Mouse (Mus musculus) E14TG2a.4 (cell line): ENCODE data around the gene Amdhd1.
"Not testable (repeated sequence)": the region's sequence is repeated elsewhere in the genome, so short reads cannot be mapped to it uniquely, and the experiment has no call there.

Experiments
- H3K27me3 ChIP-seq: 2 replicates; pipeline ENCODE4 v1.6.1; 2014; ENCODE audit warnings: low read length, control low read depth; ENCODE audit not compliant: insufficient read depth
- H3K36me3 ChIP-seq: 2 replicates; pipeline ENCODE4 v1.6.1; 2014; ENCODE audit warnings: low read length, control low read depth; ENCODE audit not compliant: insufficient read depth
- H3K4me1 ChIP-seq: replicated peaks from 2 replicates; pipeline ENCODE4 v1.6.1; 2014; ENCODE audit warnings: low read depth, low read length, control low read depth
- H3K4me3 ChIP-seq: replicated peaks from 2 replicates; pipeline ENCODE4 v1.5.1; 2014; ENCODE audit warnings: mild to moderate bottlenecking, low read length
- H3K9me3 ChIP-seq: 2 replicates; pipeline ENCODE4 v1.6.1; 2014; ENCODE audit warnings: low read length, control low read depth
- CTCF ChIP-seq: conservative IDR thresholded peaks from 2 replicates; pipeline ENCODE4 v1.5.1; 2014; ENCODE audit warnings: low read length
- NANOG ChIP-seq: IDR thresholded peaks from 2 replicates; pipeline ENCODE4 v1.6.1; 2014; ENCODE audit warnings: borderline replicate concordance, low read length, mixed read lengths
- POU5F1 ChIP-seq: IDR thresholded peaks from 2 replicates; pipeline ENCODE4 v1.6.1; 2014; ENCODE audit warnings: low read length, borderline replicate concordance

Amdhd1 gene

DNA sequence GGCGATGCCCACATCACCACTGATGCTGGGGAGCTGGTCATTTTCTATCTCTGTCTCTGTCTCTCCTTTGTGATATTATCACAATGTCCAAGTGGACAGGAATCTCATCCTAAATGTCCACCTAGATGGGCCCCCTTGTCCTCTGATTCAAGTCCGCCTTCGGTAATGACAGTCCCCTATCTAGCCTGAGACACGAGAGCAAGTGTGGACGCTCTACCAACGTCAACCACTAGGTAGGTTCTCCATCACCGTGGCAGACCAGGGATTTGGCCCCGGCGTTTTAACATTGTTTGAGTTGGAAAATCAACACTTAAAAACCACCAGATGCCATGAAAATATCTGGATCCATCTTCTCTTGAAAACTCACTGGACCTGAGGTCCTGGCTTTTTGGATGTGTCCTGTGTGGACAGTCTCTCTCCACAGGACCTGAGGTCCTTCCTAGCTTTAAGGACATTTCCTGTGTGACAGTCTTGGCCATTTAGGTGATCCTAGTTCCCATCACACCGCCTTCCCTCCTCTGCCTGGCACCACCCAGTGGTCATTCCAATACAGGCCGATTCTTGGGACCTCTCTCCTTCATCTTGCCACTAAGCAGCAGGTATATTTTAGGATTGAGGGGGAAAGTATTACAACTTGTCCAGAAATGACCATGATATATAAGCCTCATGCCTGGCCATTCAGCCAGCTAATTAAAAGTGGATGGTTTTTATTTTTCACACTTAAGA is 28.2 kb upstream of the Amdhd1 start:
- no peaks in the 10 kb centered on the region for H3K27me3 ChIP-seq
- H3K4me1 ChIP-seq, result no peaks in the 10 kb centered on the region
- H3K9me3 ChIP-seq, result no peaks in the 10 kb centered on the region
- H3K4me3 ChIP-seq, result no peak overlapping the region
- no peak for TF ChIP-seq NANOG
- TF ChIP-seq CTCF, result no peak
- TF ChIP-seq POU5F1, result no peak
- H3K36me3 ChIP-seq, result no peaks in the 10 kb centered on the region

DNA sequence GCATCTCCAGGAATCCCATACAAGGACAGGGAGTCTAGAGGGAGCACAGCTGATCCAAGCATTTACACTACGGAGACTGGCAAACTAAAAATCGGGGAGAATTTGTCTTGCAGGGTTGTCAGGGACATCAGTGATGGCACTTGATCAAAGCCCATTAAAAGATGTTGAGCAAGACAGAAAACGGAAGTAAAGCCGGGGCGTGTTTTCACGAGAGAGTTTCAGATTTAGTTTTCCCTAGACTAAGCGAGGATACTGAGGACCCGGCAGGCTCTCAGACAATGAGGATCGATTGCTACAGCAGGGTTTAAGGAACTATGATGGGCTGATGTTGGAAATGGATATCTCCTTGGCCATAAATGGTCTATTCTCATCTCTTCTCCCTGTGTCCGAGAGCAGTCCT is 27.2 kb upstream of the Amdhd1 start:
- Histone ChIP-seq H3K36me3 (no peaks in the 10 kb centered on the region), H3K4me1 (no peaks in the 10 kb centered on the region), H3K9me3 (no peaks in the 10 kb centered on the region), H3K4me3 (no peak overlapping the region), H3K27me3 (no peaks in the 10 kb centered on the region)
- TF ChIP-seq POU5F1, result no peak
- TF ChIP-seq CTCF, result no peak
- TF ChIP-seq NANOG, result no peak

DNA sequence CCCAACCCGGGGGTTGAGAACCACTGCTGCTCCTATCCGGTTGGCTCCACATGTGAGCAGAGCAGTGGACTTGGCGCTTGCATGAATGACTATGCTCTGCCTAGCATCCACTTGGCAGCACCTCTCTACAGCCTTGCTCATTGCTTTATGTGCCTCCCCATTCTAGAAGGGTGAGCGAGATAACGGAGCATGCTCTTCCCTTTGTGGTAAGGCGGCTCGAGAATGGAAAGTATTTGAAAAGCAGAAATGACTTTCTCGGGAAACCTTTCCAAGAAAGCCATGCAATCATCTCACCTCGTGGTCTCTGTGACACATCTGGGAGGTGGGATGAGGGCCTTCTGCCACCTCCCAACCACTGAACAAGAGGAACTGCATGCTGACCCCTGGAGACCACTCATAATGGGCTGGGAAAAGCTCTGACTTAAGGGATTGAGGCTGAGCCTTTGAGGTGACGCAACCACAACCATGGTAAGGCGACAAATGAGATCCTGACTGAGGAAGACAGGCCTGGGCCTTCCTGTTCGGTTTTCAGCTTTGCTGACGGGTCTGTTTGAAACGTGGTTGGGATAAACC is 24.8 kb upstream of the Amdhd1 start:
- no peaks in the 10 kb centered on the region for H3K9me3 ChIP-seq
- H3K27me3 ChIP-seq, result no peaks in the 10 kb centered on the region
- TF ChIP-seq NANOG, result no peak
- H3K4me1 ChIP-seq, result peaks cover 6% of the 10 kb centered on the region
- no peaks in the 10 kb centered on the region for H3K36me3 ChIP-seq
- no peak overlapping the region for H3K4me3 ChIP-seq

DNA sequence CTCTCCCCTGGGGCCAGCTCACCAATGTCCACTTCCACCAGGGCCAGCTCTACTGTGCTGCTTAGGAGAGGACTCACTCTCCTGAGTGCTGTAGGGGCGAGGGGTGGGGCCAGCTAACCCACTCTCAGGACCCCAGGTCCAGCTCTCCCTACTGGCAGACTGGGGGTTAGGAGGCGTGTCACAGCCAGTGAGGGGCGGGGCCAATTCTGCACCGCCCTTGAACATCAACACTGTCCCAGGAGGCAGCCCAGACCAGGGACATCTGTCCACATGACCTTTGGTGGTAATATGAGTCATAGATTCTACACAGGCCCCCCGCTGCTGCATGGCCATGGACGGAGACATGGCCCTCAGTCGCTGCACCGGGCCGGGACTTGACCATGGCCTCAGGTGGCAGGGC is 20.0 kb upstream of the Amdhd1 start:
- Histone ChIP-seq H3K4me1 (peaks cover 10% of the 10 kb centered on the region), H3K9me3 (no peaks in the 10 kb centered on the region), H3K36me3 (no peaks in the 10 kb centered on the region), H3K27me3 (no peaks in the 10 kb centered on the region), H3K4me3 (peak overlapping the region; percentile 51)
- TF ChIP-seq CTCF (no peak), NANOG (no peak), POU5F1 (no peak)

DNA sequence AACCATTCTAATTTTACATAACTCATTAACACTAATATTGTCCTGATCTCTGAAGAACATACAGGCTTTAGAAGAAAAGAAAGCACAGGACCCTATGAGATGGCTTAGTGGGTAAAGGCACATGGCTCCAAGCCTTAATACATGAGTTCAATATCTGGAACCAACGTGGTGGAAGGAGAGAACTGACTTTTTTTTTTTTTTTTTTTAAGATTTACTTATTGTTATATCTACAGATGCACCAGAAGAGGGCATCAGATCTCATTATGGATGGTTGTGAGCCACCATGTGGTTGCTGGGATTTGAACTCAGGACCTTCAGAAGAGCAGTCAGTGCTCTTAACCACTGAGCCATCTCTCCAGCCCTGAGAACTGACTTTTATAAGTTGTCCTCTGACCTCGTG is 18.1 kb upstream of the Amdhd1 start:
- not testable (repeated sequence) for H3K36me3 ChIP-seq, H3K27me3 ChIP-seq
- H3K4me1 ChIP-seq, result peaks cover 10% of the 10 kb centered on the region

DNA sequence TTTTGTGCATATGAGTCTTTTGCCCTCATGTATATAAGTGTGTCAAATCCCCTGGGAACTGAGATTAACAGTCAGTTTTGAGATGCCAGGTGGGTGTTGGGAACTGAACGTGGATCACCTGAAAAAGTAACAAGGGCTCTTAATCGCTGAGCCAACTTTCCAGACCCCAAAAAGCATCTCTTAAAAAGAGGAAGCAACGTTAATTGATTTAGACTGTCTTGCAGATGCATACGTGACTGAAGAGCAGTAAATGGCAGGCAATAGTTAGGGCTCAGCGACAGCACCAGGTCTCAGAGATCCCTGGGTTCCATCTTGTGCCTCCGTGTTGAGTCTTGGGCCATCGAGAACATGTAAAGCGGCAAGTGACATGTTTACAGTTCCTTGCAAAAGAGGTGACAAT is 12.8 kb upstream of the Amdhd1 start:
- no peaks in the 10 kb centered on the region for H3K9me3 ChIP-seq
- TF ChIP-seq CTCF (no peak), NANOG (no peak), POU5F1 (no peak)
- H3K36me3 ChIP-seq, result no peaks in the 10 kb centered on the region
- H3K4me3 ChIP-seq, result no peak overlapping the region
- no peaks in the 10 kb centered on the region for H3K27me3 ChIP-seq
- peaks cover 21% of the 10 kb centered on the region for H3K4me1 ChIP-seq

More for the DNA sequence above, 18.1 kb upstream of the Amdhd1 start:
- H3K4me3 ChIP-seq, H3K9me3 ChIP-seq: not testable (repeated sequence)

DNA sequence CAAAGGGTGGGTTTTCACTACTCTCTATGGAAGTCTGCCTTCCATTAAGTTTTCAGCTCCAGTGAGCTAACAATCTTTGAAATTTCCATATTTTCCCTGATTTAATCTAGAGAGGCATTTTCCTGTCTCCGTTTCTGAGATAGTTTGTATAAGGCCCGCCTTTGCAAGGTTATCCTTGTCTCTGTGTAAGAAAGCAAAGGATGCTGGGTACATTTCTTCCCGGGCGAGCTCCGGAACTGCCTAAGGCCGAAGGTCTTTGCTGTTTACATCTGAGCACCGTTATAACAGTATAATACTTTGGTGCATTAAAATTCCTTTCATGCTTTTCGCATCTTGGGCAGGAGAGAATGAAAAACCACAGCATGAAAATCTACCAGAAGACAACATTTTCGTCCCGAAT is 10.0 kb upstream of the Amdhd1 start:
- peaks cover 36% of the 10 kb centered on the region for H3K4me1 ChIP-seq
- no peaks in the 10 kb centered on the region for H3K36me3 ChIP-seq
- no peak for TF ChIP-seq NANOG
- no peak for TF ChIP-seq CTCF
- no peak for TF ChIP-seq POU5F1
- peak overlapping the region; percentile 39; the same call in 1 of the 2 replicates for H3K4me3 ChIP-seq
- no peaks in the 10 kb centered on the region for H3K27me3 ChIP-seq
- no peaks in the 10 kb centered on the region for H3K9me3 ChIP-seq

DNA sequence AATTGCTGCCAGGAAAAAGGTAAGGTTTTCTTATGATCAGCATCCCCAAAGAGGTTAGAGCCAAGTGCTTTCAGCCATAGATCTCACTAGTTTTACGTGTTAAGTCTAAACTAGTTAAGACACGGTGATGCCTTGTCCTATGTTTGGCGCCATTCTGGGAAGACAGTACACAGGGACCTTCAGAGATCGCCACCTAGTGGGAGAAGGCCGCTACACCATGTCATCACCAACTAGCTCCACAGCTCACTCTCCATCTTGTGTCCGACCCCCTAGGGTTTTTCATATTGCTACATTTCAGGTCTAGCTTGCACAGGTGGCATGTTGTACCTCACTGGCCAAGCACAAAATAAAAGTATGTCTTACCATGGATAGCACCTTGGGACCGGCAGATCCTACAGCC is 9.2 kb upstream of the Amdhd1 start:
- H3K4me1 ChIP-seq, result peaks cover 42% of the 10 kb centered on the region
- H3K27me3 ChIP-seq, result no peaks in the 10 kb centered on the region
- H3K36me3 ChIP-seq, result no peaks in the 10 kb centered on the region
- peak; percentile 49 for TF ChIP-seq CTCF
- TF ChIP-seq POU5F1, result no peak
- no peak overlapping the region for H3K4me3 ChIP-seq
- no peaks in the 10 kb centered on the region for H3K9me3 ChIP-seq

DNA sequence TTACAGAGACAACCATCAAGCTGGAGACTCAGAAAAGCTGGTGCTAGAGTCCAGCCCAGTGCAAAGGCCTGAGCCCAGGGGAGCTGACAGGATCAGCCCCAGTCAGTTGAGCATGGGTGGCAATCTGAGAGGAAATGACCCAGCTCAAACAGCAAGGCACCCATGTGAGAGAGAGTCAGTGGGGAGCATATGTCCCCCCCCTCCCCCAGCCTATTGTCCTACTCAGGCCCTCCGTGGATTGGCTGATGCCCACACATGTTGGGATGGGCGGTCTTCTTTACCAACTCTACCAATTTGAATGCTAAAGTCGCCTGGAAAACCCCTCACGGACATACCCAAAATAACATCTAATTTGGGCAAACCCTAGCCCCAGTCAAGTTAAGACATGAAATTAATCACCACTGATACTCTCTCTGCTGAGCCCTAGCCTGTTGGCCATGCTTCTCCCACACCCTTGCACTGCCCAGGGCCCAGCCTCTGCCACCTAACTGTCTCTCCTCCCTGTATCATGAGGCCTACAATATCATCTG is 8.0 kb upstream of the Amdhd1 start:
- Histone ChIP-seq H3K9me3 (no peaks in the 10 kb centered on the region), H3K27me3 (no peaks in the 10 kb centered on the region), H3K36me3 (no peaks in the 10 kb centered on the region), H3K4me1 (peaks cover 51% of the 10 kb centered on the region), H3K4me3 (no peak overlapping the region)
- no peak for TF ChIP-seq CTCF
- TF ChIP-seq POU5F1, result no peak
- no peak for TF ChIP-seq NANOG
